8 mouse cellular contexts compared by ENCODE assay signal in genomic region chr9:21291022-21291787, GRCm38 (mm10). TPM values are rescaled to one million over a fixed set of nuclear protein-coding genes. Genes with fewer than 3 reads are reported as not detected.
DNase-seq lines count a peak whose midpoint lies in the region; ATAC-seq lines count a peak whose summit lies in the region.

TSS of gene Cdkn2d (minus strand) at chr9:21291407.

- WGBS in hindbrain, embryonic 15.5 days: under 1% methylated on average over 43 of the region's 51 CpGs

- peak within 1 kb of the TSS; percentile 79 for H3K4me2 ChIP-seq in hindbrain, embryonic 15.5 days

- peak within 1 kb of the TSS; percentile 53 for H3K4me3 ChIP-seq in hindbrain, embryonic 15.5 days

- H3K4me1 ChIP-seq in hindbrain, embryonic 15.5 days (replicated peaks): peaks cover 37% of the 10 kb centered on the region

- ATAC-seq in hindbrain, embryonic 15.5 days (ENCODE audit: low FRiP score, low read depth): peak; percentile 97

- H3K9me3 ChIP-seq in hindbrain, embryonic 15.5 days: no peaks in the 10 kb centered on the region

- H3K27ac ChIP-seq in hindbrain, embryonic 15.5 days (replicated peaks): peak within 1 kb of the TSS; percentile 83

- H3K36me3 ChIP-seq in hindbrain, embryonic 15.5 days: no peaks in the 10 kb centered on the region

- H3K9ac ChIP-seq in hindbrain, embryonic 15.5 days: peak within 1 kb of the TSS; percentile 85

- peak; percentile 100 for DNase-seq in T-cell, adult 2 months (ENCODE audit: low spot score)
- DNase-seq in cerebellum, postnatal 36 days: peak; percentile 99 to 100
- peak; percentile 99 to 100 for DNase-seq in frontal cortex, postnatal 36 days (ENCODE audit: low spot score in 2 of 2)
- DNase-seq in left cerebral cortex, adult 11 months (ENCODE audit: low spot score): peak; percentile 99
- DNase-seq in lung, postnatal 4 days: peak; percentile 100
- DNase-seq in retina, postnatal 7 days (ENCODE audit: low read depth, low spot score): peak; percentile 99
- peak; percentile 92 for DNase-seq in urinary bladder, adult 2 months (ENCODE audit: low spot score)

- H3K27me3 ChIP-seq in hindbrain, embryonic 15.5 days: no peaks in the 10 kb centered on the region

RNA-seq across cellular contexts. Expression of gene Cdkn2d, which starts in this region (rescaled TPM):
- 108 and 111 TPM in 2 replicates for polyA plus RNA-seq in hindbrain, embryonic 15.5 days (2015; fragmentation: Nextera tagmentation; extraction: Ambion mirVana)
- 17.9 and 18.2 TPM in 2 replicates for polyA plus RNA-seq in urinary bladder, adult 2 months (2012; rRNA removed)

Comparison
In these comparisons a context has a peak if more than half of its experiments do, and no peak if none do; other contexts are left out.
1. Peak in every context shown above with its lines: DNase-seq, ATAC-seq, H3K4me3 ChIP-seq and H3K27ac ChIP-seq.